Mouse (Mus musculus) heart, adult 8-10 months (tissue): ENCODE measurements around the gene Uqcrq. TPM values are rescaled to one million over a fixed set of nuclear protein-coding genes. Genes with fewer than 3 reads are reported as not detected.
"Not testable (repeated sequence)": the region's sequence is repeated elsewhere in the genome, so short reads cannot be mapped to it uniquely, and the experiment has no call there.

Experiments
- DNase-seq: peaks from one replicate; pipeline ENCODE4 v3.0.0; 2022; ENCODE audit warnings: low spot score
- total RNA-seq, 4 experiments: library from RNA; stranded (reverse); gene quantifications; 2 replicates each; pipeline ENCODE4 v1.2.4; 2022

The Uqcrq gene
- total RNA-seq, 4 experiments from 2014 or later = 2,591 to 2,839 (median 2,740) TPM

DNA sequence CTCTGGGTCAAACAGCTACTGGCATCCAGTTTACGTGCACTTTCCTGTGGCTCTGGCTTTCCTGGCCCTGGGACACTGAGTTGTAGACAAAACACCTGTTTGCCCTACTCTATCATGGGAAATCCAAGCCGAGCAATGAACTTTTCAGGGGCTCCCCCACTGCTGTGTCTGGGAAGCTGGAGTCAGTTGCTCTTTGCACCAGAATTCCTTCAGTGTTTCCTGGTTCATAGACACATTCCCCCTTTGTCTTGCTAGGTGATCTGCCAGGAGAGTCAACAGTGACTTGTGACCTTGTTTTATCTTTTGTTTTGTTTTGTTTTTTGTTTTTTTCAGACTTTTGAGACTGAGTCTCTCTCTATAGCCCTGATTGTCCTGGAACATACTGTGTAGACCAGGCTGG is 20.7 kb upstream of the Uqcrq start:
- DNase-seq = no peak

DNA sequence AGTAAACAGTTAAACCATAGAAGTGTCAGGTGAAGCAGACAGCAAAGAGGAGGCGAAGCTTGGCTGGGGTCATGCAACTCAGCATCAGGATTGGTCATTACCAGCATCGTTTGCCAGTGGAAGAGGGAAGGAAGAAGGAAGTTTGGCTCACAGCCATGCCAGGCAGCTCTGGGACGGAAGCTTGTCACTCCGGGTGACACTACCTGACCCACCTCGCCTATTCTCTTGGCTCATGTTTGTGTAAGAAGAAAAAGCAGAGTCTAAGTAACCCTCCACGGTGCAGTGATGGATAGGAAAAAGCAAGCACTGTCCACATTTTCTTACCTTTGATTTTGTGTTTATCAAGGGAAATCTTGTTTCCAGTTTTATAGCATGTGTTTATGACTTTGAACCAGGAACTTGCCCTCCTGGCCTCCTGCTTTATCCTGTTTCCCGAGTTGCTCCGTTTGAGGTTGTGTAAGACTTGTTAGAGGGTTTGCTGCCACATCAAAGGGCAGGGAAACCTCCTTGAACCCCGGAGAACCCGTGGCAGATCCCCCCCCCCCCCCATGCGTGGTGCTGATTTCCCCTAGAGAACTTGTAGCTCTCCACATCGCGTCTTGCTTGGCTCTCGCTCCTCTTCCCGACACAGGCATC is 19.6 kb upstream of the Uqcrq start:
- DNase-seq = no peak

DNA sequence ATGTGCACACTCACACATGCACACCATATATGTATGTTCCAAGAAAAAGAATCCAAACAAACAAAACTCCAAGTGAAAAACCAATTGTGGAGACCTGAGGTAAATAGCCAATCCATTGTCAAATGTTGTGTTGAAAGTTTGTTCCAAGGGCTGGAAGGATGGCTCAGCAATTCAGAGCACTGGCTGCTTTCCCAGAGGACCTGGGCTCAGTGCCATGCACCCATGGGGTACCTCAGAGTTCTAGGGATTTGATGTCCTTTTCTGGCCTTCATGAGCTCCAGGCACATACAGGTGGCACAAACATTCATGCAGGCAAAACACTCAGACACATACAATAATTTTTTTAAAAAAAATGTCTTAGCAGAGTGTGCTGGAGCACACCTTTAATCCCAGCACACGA is 17.9 kb upstream of the Uqcrq start:
- peak; percentile 63 for DNase-seq

DNA sequence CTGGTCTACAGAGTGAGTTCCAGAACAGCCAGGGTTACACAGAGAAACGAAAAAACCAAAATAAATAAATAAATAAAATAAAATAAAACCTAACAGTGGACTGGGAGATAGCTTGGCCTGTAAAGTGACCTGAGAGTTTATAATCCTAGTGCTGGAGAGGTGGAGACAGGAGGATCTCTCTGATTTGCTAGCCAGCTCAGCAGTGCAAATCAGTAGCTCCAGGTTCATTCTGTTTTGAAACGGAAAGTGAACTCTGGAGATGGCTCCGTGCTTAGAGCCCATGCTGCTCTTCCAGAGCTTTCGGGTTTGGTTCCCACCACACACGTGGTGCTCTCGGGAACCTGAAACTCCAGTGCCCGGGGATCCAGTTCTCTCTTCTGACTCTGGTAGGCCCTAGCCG is 17.4 kb upstream of the Uqcrq start:
- DNase-seq = no peak

DNA sequence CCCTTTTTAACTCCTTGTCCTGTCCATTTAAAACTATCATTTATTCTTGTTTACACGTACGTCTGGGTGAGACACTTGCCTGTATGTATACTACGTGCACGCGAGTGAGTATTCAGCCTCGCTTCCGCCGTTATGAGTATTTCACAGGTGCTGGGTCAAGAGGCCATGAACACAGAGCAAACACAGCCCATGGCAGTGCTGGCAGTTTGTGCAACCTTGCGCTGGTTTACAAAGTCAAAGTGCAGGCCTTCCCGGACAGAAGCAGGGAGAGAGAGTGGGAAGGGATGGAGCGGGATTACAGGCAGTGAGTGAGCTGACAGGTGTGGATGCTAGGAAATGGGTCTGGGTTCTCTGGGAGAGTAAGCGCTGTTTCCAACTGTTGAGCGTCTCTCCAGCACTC is 15.6 kb upstream of the Uqcrq start:
- DNase-seq = no peak

DNA sequence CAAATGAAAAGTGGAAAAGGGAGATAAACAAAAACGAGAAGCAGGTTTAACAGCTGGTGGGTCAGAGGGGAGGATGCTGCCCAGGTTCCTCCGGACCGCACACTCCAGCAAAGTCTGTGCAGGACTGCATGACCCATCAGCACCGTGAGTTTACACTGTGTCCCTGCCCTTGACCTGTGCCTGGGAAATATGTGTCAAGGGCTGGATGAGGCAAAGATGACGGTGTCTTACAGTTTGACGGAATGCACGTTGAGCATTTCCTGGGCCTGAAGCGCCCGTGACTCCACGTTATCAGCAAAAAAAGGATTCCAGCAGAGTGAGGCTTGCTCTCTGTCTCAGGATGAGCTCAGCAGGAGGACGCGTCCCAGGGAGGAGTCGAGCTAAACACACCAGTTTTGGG is 14.9 kb upstream of the Uqcrq start:
- DNase-seq = no peak

DNA sequence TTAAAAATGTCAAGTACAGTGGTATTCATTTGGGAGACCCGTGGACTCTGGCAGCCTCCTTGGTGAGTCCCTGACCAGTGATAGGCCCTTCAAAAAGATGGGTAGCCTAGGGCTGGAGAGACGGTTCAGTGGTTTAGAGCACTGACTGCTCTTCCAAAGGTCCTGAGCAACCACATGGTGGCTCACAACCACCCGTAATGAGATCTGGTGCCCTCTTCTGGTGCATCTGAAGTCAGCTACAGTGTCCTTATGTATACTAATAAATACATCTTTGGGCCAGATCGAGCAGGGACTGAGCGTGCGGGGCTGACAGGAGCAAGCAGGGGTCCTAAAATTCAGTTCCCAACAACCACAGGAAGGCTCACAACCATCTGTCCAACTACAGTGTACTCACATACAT is 13.2 kb upstream of the Uqcrq start:
- no peak for DNase-seq

DNA sequence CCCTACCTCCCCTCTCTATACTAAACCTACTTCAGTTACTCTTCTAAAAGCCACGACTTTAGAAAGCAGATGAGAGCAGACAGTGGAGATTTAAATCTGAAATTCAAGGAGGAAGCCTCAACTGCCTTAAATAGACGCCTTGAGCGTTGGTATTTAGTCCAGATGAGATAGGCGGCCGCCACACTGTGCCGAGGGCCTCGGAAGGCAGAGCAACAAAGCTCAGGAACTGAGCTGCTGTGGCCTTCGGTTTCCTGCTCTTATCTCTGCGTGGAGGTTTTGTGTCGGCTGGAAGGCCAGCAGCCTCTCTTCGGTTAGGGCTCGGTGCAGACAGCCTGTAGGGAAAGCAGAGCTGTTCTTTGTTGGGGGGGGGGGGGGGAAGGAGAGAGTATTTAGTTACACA is 11.3 kb upstream of the Uqcrq start:
- no peak for DNase-seq

DNA sequence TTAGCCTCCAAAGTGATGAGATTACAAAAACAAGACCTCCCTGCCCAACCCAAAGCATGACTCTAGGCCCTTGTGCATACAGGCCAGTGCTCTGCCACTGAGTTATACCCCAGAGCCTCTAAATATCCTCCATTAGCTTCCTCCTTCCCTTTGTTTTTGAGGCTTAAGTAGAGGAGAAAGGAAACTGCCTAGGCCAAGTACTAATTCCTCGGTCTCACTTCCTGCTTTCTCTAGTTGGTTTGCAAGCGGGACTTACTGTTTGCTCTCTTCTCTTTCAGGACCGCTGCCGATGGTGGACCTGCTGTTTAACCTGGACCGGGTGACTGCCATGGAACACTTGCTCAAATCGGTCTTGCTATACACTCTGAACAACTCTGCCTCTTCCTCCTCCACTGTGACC is 5.7 kb upstream of the Uqcrq start:
- no peak for DNase-seq

DNA sequence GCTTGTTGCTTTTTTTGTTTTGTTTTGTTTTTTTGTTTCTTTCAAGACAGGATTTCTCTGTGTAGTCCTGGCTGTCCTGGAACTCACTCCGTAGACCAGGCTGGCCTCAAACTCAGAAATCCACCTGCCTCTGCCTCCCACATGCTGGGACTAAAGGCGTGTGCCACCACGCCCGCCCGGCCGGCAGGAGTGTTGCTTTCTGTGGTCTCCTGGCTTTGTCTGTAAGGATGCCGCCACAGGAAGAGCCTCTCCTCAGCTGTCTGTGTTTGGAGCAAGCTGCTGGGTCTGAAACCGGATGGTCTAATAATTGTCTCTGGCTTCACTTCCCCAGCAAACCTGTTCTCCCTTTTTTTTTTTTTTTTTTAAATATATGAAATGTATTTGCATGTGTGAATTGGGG is 4.9 kb upstream of the Uqcrq start:
- DNase-seq = no peak

DNA sequence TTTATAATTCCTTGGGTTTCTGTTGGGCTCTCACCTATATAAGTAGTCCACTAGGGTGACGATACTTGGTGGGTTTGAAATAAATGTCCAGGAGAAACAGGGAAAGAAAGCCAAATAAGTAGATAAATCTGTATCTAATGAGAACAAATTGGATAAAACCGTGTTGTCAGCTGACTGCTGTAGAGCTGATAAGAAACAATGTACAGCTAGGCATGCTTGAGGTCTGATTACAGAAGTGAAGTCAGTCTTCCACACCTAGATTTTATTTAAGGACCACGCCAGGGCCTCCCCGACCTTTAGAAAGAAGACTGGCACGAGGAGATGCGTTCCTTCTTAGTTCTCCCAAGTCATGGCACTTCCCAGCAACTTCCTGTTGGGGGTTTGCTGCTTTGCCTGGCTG is 2.4 kb upstream of the Uqcrq start:
- no peak for DNase-seq

DNA sequence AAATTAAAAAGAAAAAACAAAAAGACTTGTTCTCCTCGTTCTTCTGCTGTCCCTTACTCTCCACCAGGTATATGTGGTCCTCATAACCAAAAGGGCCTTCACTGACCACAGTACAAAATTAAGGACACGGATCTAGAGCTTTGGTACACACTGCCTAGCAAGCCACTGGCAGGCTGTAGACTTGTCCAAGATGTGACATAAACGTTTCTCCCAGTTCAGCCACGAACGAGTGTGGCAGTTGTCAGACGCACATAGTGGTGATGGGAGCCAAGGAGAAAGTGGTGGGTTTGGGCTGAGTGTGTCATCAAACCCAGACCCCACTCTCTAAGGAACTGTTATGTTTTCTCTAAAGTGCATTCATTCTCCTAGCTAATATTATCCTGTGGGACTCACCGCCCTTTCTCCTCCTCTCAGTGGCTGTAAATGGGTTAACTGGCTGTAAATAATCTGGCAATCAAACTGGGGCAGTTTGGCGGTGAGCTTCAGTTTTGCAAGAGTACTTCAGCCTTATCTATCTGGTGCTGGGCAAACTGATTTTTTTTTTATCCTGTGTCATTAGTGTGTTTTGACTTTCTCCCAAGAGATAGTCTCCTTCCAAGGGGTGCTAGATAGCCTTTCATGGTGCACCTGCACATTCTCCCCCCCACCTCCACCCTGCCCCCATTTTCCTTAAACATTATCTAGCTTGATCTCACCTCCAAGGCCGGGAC is 871 bp upstream of the Uqcrq start:
- no peak for DNase-seq

DNA sequence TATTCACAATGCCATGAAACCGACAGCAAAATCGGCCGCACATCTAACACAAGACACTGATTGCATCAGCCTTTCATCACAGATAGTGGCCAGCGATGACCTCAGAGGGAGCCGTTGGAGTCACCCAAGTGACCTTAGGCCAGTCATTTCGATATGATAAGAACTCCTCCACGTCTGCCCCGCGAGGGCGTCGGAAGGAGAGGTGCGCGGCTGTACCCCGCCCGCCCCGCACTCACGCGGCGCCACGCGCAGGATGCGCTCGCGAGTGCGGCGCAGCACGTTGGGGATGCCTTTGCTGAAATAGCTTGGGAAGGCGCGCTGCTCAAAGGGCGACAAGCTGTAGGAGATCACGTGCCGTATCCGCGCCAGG is 346 bp downstream of the Uqcrq start:
- no peak for DNase-seq

DNA sequence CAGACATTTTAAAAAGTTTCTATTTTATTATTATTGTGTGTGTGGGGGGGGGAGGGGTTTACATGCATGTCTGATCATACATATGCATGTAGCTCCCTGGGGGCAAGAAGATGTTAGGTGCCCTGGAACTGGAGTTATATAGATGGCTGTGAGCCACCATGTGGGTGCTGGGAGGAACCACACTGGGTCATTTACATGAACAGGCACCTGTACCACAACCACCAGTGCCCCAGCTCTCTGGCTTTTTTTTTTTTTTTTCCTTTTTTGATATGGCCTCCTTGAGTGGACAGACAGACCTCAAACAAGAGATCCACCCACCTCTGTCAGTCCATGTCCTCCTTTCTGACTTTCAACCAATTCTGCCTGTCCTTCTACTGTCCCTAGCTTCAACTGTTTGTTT is 1.4 kb downstream of the Uqcrq start:
- DNase-seq = no peak

DNA sequence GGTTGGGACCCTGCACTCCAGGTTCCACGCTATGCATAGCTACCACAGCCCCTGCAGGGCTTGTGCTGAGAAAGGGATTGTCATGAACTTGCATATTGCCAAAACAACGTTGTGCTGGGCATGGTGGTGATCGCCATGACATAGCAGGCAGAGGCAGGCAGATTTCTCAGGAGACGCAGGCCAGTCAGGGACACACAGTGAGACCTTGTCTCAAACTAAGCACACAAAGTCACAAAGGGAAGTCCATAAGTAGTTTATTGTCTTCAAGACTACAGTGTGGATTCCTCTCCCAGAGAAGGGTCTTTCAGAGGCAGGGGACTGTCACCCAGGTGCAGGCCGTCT is 1.9 kb downstream of the Uqcrq start:
- no peak for DNase-seq

DNA sequence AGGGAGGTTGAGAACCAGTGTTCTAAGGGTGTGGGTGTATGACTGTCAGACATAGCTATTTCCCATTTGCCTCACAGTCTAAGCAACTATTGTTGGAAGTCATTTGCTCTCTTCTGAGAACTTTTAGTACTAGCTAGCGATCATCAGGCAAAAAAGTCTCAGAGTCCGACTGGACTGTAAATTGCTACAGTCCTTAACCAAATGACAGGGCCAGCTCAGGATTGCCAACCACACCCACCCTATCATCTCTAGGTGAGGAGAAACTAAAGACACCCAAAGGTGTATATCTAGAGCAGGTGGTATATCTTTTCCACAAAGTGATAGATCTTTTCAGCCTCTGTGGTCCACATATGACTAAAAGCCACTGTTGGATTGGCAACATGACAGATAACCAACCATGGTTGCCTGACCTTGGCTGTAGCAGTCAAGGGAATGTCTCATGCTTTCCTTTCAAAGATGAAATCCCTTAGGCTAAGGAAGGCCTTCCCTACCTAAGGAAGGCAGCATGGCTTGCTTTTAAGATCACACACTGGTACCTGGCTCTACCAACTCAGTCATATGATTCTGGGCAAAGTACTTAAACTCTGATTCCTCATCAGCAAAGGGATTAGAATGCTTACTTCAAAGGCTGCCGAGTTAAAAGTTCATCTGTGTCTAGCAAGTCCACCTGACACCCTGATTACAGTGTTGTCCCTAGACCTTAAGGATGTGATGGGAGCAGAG is 2.5 kb downstream of the Uqcrq start:
- no peak for DNase-seq

DNA sequence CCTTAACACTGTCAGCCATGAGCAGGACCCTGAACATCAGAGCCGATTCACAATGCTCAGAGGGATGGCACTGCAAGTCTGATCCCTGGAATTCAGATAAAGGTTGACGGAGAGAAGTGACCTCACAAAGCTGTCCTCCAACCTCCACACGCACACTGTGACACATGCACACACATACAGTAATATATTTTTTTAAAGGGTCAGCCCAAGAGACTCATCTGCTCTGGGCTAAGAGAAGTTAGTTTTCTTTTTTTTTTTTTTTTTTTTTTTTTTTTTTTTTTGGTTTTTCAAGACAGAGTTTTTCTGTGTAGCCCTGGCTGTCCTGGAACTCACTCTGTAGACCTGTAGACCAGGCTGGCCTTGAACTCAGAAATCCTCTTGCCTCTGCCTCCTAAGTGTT is 3.7 kb downstream of the Uqcrq start:
- not testable (repeated sequence) for DNase-seq

DNA sequence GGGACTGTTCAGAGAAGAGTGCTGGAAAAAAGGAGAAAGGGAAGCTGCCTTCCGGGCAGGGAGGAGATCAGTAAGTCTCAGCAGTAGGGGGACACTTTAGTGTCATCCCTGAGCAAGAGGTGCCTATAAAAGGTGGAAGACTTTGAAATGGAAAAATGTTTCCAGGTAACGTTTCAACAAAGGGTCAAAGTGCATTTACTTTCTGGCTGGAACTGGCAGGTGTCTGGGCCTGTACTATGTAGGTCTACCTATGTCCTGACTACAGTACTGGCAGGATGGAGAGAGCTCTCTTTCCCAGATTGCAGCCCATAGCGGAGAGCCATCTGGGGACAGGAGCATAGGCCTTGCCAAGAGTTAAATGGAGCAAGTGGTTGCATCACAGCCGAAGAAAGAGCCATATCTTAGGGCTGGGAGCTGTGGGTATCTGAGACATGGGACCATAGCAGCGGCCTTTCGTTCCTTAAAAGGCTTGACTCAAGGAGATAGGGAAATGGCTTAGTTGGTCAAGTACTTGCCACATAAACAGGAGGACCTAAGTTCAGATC is 4.8 kb downstream of the Uqcrq start:
- DNase-seq = no peak

DNA sequence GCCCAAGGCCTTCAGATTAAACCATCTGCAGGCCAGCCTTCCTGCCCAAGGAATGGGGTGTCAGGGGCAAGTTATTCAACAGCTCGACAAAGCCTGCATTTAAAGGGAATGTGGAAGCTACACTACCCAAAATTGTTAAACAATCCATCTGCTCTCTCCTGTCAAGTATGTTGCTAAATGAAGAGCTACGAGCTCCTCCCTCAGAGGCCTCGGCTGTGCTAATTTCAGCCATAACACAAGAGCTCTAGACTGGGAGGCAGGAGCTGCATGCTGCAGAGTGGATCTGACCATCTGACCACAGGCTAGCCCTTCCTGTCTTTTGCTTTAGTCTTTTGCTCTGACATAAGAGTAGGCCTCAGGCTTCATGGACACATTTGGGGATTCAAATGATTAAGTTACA is 5.4 kb downstream of the Uqcrq start:
- no peak for DNase-seq

DNA sequence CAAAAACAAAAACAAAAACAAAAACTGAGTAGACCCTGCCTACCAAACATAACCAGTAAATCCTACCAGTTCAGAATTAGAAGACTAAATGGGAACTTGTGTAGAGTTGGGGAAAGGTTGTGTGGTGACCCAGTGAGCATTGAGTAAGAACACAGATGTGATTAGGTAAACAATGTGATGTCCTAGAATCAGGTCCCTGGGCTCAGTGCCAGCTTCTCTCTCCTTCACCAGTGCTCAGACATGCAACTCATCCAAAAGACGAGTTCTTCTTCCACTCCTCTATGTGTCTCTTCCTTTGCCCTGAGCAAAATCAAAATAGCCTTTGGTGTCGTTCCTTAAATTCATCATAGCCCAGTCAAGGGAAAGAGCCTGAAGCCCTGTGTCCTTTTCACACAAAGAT is 5.8 kb downstream of the Uqcrq start:
- DNase-seq = no peak

DNA sequence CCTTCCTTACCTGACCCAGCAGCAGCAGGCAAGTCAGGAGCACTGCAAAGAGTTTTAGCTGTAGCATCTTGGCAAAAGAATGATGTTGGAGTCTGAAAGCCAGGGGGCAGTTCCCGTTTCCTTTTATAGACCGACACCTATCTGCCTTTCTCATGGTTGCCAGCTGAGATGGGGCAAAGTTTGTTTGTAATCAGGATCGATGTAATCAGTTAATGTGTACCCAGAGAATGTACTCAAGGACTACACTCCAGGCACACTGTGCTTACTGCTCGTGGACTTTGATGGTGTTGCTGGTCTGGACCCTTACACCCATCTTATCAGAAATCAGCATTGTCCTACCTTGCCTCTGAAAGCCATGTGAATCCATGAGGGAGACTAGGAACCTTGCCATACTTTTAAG is 7.6 kb downstream of the Uqcrq start, which contains the start of gene Leap2:
Gene Leap2 (minus strand): TSS at position 135 of the 400 bp plus-strand sequence.
- no peak for DNase-seq

DNA sequence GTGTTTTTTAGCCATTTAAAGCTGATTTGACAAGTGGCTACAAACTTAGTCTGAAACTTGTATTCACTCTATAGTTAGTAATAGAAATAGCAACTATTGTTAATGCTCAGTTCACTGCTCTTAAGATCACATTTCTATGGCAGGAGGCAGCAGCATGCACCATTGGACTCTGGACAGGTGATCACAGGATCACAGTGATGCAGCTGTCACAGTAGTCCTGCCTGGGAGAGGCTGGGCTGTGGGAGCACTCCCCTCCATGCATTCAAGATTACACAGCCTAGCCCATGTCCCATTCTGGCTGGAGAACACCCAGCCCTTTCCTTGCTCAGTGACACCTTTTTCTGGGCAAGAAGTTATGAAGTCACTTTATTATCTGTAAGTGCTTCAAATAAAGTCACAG is 12.6 kb downstream of the Uqcrq start:
- DNase-seq = no peak

DNA sequence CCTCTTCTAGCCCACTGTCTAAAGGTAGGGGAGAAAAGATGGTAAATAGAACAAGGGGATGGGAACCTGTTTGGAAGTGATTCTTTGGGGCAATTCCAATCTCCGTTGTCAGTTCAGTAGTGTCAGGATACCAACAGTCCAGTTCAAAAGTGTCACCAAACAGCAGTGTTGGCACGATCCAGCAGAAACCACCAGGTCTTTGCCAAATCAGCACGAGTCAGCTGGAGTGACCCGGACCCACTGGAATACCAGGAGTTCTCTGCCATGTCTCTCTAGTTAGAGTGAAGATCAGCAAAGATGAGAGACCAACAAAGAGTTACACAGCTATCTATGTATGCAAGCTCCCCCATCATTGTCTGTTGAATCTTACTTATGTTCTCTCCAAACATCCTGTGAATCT is 16.8 kb downstream of the Uqcrq start:
- DNase-seq = no peak
